Mouse (Mus musculus) hindbrain, embryonic 14.5 days (tissue): ENCODE results near the gene Padi1. TPM values are rescaled to one million over a fixed set of nuclear protein-coding genes. Genes with fewer than 3 reads are reported as not detected.

Experiments used
- ATAC-seq: fragments of 200-750 bp; cut with Nextera tagmentation; 2 replicates; pipeline ENCODE4 v1.8.0; 2017; ENCODE audit warnings: moderate number of reproducible peaks, mild to moderate bottlenecking, moderate TSS enrichment, moderate library complexity; ENCODE audit not compliant: low FRiP score
- DNase-seq: peaks from one replicate; pipeline ENCODE4 v3.0.0-alpha.2; 2015; ENCODE audit warnings: low spot score
- H3K27ac ChIP-seq: fragments of 300-500 bp; sonication (generic); 2 replicates; pipeline ENCODE4 v1.5.1; 2014; ENCODE audit warnings: mild to moderate bottlenecking, moderate library complexity
- H3K27me3 ChIP-seq: fragments of 300-500 bp; sonication (generic); 2 replicates; pipeline ENCODE4 v1.6.1; 2014; ENCODE audit warnings: mild to moderate bottlenecking, low read length, mixed read lengths; ENCODE audit not compliant: control insufficient read depth, insufficient read depth
- H3K36me3 ChIP-seq: fragments of 300-500 bp; sonication (generic); replicated peaks from 2 replicates; pipeline ENCODE4 v1.6.1; 2014; ENCODE audit not compliant: control insufficient read depth, insufficient read depth
- H3K4me1 ChIP-seq: fragments of 300-500 bp; sonication (generic); replicated peaks from 2 replicates; pipeline ENCODE4 v1.6.1; 2014; ENCODE audit warnings: antibody characterized with exemption, low read length, mixed read lengths; ENCODE audit not compliant: control insufficient read depth, insufficient read depth
- H3K4me2 ChIP-seq: fragments of 300-500 bp; sonication (generic); replicated peaks from 2 replicates; pipeline ENCODE4 v1.6.1; 2014; ENCODE audit warnings: mild to moderate bottlenecking, moderate library complexity
- H3K4me3 ChIP-seq: fragments of 300-500 bp; sonication (generic); replicated peaks from 2 replicates; pipeline ENCODE4 v1.5.1; 2014; ENCODE audit warnings: mild to moderate bottlenecking, low read length
- H3K9ac ChIP-seq: fragments of 300-500 bp; sonication (generic); 2 replicates; pipeline ENCODE4 v1.6.1; 2014
- H3K9me3 ChIP-seq: fragments of 300-500 bp; sonication (generic); 2 replicates; pipeline ENCODE4 v1.6.1; 2016; ENCODE audit warnings: low read length; ENCODE audit not compliant: control insufficient read depth
- WGBS: fragments of 180-500 bp; shearing (Covaris S2); extraction: QIAGEN DNeasy Blood & Tissue Kit; methylation state at CpG from one replicate; pipeline ENCODE4 v1.1.7; 2014; 5-methylcytosine and 5-hydroxymethylcytosine counted together
- polyA plus RNA-seq: library from polyadenylated mRNA; unstranded; fragments of >200 nt; fragmentation: Nextera tagmentation; extraction: Ambion mirVana; gene quantifications from 2 replicates; pipeline ENCODE4 v1.2.1, GENCODE M21; 2014

Padi1 gene
- polyA plus RNA-seq, 1 experiment from 2014 or later = not detected

DNA sequence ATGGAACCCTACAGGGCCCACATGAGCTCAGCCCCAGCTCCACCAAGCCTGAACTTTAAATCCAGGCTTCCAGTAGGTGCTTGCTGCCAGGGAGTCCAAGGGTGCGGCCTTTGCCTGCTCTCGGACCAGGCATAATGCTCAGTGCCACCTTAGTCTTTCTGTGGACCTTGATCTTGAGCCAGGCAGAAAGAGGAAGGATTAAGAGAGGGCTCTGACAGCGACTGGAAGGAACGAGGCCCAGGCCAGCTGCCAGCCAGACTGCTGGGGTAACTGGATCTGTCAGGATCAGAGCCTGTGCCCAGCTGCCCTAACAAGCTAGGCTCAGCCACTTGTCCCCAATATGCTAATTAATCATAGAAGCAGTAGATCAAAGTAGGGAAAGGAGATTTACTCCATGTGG, 34.2 kb upstream of the Padi1 start:
- H3K4me1 ChIP-seq = no peaks in the 10 kb centered on the region
- no peak overlapping the region for H3K4me3 ChIP-seq
- ATAC-seq (no peak), DNase-seq (no peak)
- H3K27ac ChIP-seq = no peak overlapping the region
- no peaks in the 10 kb centered on the region for H3K27me3 ChIP-seq
- H3K9me3 ChIP-seq = no peaks in the 10 kb centered on the region
- H3K36me3 ChIP-seq = no peaks in the 10 kb centered on the region
- H3K9ac ChIP-seq = no peak overlapping the region
- 66% methylated on average over 4 of the region's 4 CpGs for WGBS
- H3K4me2 ChIP-seq = no peak overlapping the region

DNA sequence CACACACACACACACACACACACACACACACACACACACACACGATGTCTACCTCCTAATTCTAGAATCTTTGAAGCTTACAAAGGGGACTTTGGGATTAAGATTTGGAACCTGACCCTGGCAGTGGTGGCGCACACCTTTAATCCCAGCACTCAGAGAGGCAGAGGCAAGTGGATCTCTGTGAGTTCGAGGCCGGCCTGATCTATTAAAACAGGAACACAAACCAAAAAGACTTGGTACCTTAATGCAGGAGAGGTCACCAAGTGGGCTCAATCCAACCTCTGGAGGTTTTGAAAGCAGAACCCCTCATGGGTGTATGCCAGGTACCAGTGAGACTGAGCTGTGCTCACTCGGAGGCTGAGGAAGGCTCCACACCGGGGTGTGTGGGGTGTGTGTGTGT, 33.5 kb upstream of the Padi1 start:
- H3K4me2 ChIP-seq = no peak overlapping the region
- H3K27me3 ChIP-seq = no peaks in the 10 kb centered on the region
- WGBS = 97% methylated on average over 6 of the region's 6 CpGs
- no peak overlapping the region for H3K9ac ChIP-seq
- ATAC-seq = no peak
- H3K36me3 ChIP-seq = no peaks in the 10 kb centered on the region
- DNase-seq = no peak
- 0 out of 2 replicates have a peak, but pooled peaks cover 5% of the 10 kb centered on the region for H3K9me3 ChIP-seq
- H3K4me3 ChIP-seq = no peak overlapping the region
- H3K4me1 ChIP-seq = no peaks in the 10 kb centered on the region
- no peak overlapping the region for H3K27ac ChIP-seq

- H3K4me3 ChIP-seq = no peak overlapping the region
- 90% methylated on average over 9 of the region's 9 CpGs for WGBS
- H3K4me1 ChIP-seq = no peaks in the 10 kb centered on the region
- DNase-seq (no peak), ATAC-seq (no peak)
- H3K27me3 ChIP-seq = no peaks in the 10 kb centered on the region
- H3K4me2 ChIP-seq = no peak overlapping the region
- 0 out of 2 replicates have a peak, but pooled peaks cover 8% of the 10 kb centered on the region for H3K9me3 ChIP-seq
- H3K9ac ChIP-seq = no peak overlapping the region
- no peaks in the 10 kb centered on the region for H3K36me3 ChIP-seq
- no peak overlapping the region for H3K27ac ChIP-seq
Measured at GRCm38 (mm10) chr4:140878655-140879054, 33.1 kb upstream of the Padi1 start.

GRCm38 (mm10) chr4:140877441-140877840, 31.9 kb upstream of the Padi1 start:
- Histone ChIP-seq H3K4me1 (no peaks in the 10 kb centered on the region), H3K36me3 (no peaks in the 10 kb centered on the region), H3K4me3 (no peak overlapping the region), H3K4me2 (no peak overlapping the region), H3K27me3 (no peaks in the 10 kb centered on the region), H3K27ac (no peak overlapping the region), H3K9me3 (peaks cover 16% of the 10 kb centered on the region; the same call in 1 of the 2 replicates), H3K9ac (no peak overlapping the region)
- ATAC-seq (no peak), DNase-seq (no peak)
- WGBS = 72% methylated on average over 9 of the region's 9 CpGs

DNA sequence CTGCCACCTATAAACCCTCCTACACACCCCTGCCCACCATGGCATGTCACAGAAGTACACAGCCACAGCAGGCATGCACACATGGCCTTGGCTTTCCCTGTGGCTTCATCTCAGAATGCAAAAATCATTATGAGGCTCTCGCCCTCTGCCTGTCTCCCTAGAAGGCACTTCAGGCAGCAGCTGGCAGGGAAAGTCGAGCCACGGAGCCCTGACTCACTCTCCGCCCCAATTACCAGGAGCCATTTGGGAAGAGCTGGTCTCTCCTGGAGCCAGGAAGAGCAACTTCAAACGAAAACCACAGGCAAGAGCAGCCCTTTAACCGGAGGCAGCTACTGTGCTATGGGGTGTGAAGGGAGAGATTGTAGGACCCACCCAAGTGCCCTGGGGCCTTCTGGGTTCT, 31.1 kb upstream of the Padi1 start:
- DNase-seq = no peak
- H3K9ac ChIP-seq = no peak overlapping the region
- H3K4me3 ChIP-seq = no peak overlapping the region
- H3K4me2 ChIP-seq = no peak overlapping the region
- WGBS = 68% methylated on average over 6 of the region's 6 CpGs
- peaks cover 16% of the 10 kb centered on the region; the same call in 1 of the 2 replicates for H3K9me3 ChIP-seq
- no peak overlapping the region for H3K27ac ChIP-seq
- H3K4me1 ChIP-seq = no peaks in the 10 kb centered on the region
- H3K36me3 ChIP-seq = no peaks in the 10 kb centered on the region
- no peaks in the 10 kb centered on the region for H3K27me3 ChIP-seq
- ATAC-seq = no peak

- Histone ChIP-seq H3K4me3 (no peak overlapping the region), H3K4me1 (no peaks in the 10 kb centered on the region), H3K9me3 (peaks cover 16% of the 10 kb centered on the region; the same call in 1 of the 2 replicates), H3K4me2 (no peak overlapping the region), H3K27ac (no peak overlapping the region), H3K27me3 (no peaks in the 10 kb centered on the region), H3K9ac (no peak overlapping the region), H3K36me3 (no peaks in the 10 kb centered on the region)
- 94% methylated on average over 8 of the region's 8 CpGs for WGBS
- DNase-seq = no peak
- no peak for ATAC-seq
Measured at GRCm38 (mm10) chr4:140876161-140876560, 30.6 kb upstream of the Padi1 start.

GRCm38 (mm10) chr4:140873011-140873410, 27.4 kb upstream of the Padi1 start:
- Histone ChIP-seq H3K27ac (no peak overlapping the region), H3K9me3 (peaks cover 16% of the 10 kb centered on the region; the same call in 1 of the 2 replicates), H3K27me3 (no peaks in the 10 kb centered on the region), H3K36me3 (no peaks in the 10 kb centered on the region), H3K9ac (no peak overlapping the region), H3K4me2 (no peak overlapping the region), H3K4me3 (no peak overlapping the region), H3K4me1 (no peaks in the 10 kb centered on the region)
- 74% methylated on average over 11 of the region's 11 CpGs for WGBS
- ATAC-seq = no peak
- no peak for DNase-seq

- Histone ChIP-seq H3K4me3 (no peak overlapping the region), H3K36me3 (no peaks in the 10 kb centered on the region), H3K27ac (no peak overlapping the region), H3K27me3 (no peaks in the 10 kb centered on the region), H3K9ac (no peak overlapping the region), H3K4me1 (no peaks in the 10 kb centered on the region), H3K4me2 (no peak overlapping the region), H3K9me3 (peaks cover 16% of the 10 kb centered on the region; the same call in 1 of the 2 replicates)
- 86% methylated on average over 5 of the region's 5 CpGs for WGBS
- ATAC-seq (no peak), DNase-seq (no peak)
Measured at GRCm38 (mm10) chr4:140872686-140872992, 27.1 kb upstream of the Padi1 start.

GRCm38 (mm10) chr4:140871851-140872685, 26.5 kb upstream of the Padi1 start:
- DNase-seq (no peak), ATAC-seq (no peak)
- 91% methylated on average over 8 of the region's 8 CpGs for WGBS
- H3K36me3 ChIP-seq = no peaks in the 10 kb centered on the region
- no peak overlapping the region for H3K27ac ChIP-seq
- no peaks in the 10 kb centered on the region for H3K27me3 ChIP-seq
- H3K4me1 ChIP-seq = no peaks in the 10 kb centered on the region
- H3K9me3 ChIP-seq = peaks cover 16% of the 10 kb centered on the region; the same call in 1 of the 2 replicates
- no peak overlapping the region for H3K9ac ChIP-seq
- H3K4me3 ChIP-seq = no peak overlapping the region
- H3K4me2 ChIP-seq = no peak overlapping the region
